Mouse (Mus musculus) CH12.LX (cell line): Measurements from ENCODE around the gene Phykpl. TPM values are rescaled to one million over a fixed set of nuclear protein-coding genes. Genes with fewer than 3 reads are reported as not detected.

Source experiments
- DNase-seq: peaks from one replicate; pipeline ENCODE4 v3.0.0-alpha.2; 2013; ENCODE audit errors: extremely low read depth
- H3K27ac ChIP-seq: 2 replicates; pipeline ENCODE4 v1.5.1; 2012; ENCODE audit warnings: low read depth, mild to moderate bottlenecking, control low read depth, moderate library complexity; ENCODE audit not compliant: insufficient read depth
- H3K27me3 ChIP-seq: replicated peaks from 2 replicates; pipeline ENCODE3; 2012; ENCODE audit warnings: inconsistent platforms
- H3K36me3 ChIP-seq, 2 experiments: replicated peaks in 1 of 2; 2 replicates each; pipeline versions ENCODE3 to v1.6.1; 2012; ENCODE audit warnings: inconsistent platforms in 1 of 2, low read length in 1 of 2, mild to moderate bottlenecking in 1 of 2, mixed read lengths in 1 of 2, moderate library complexity in 1 of 2; ENCODE audit not compliant: control insufficient read depth in 1 of 2, insufficient read depth in 1 of 2
- H3K4me1 ChIP-seq, 2 experiments: 2 replicates each; pipeline ENCODE4 v1.6.1; 2012; ENCODE audit warnings: inconsistent platforms in 1 of 2, moderate library complexity in 1 of 2; ENCODE audit not compliant: insufficient read depth in 2 of 2, control insufficient read depth in 1 of 2
- H3K4me2 ChIP-seq: 2 replicates; pipeline ENCODE4 v1.6.1; 2012; ENCODE audit warnings: low read depth, mild to moderate bottlenecking, control low read depth; ENCODE audit not compliant: poor library complexity, insufficient read depth, severe bottlenecking
- H3K4me3 ChIP-seq, 3 experiments: fragments of 150-350 bp in 1 of 3; sonication (generic) in 1 of 3; replicated peaks in 1 of 3; 2 replicates each; pipeline versions ENCODE3 to v1.5.1; 2011 to 2012; ENCODE audit warnings: low read depth in 2 of 3, low read length in 2 of 3, mild to moderate bottlenecking in 2 of 3, moderate library complexity in 2 of 3, control low read depth in 1 of 3, improper control_type of control experiment in 1 of 3, inconsistent platforms in 1 of 3, mixed read lengths in 1 of 3; ENCODE audit not compliant: poor library complexity in 1 of 3
- H3K79me2 ChIP-seq: replicated peaks from 2 replicates; pipeline ENCODE4 v1.6.1; 2012; ENCODE audit warnings: mild to moderate bottlenecking, moderate library complexity; ENCODE audit not compliant: control insufficient read depth, poor library complexity, insufficient read depth, severe bottlenecking; ENCODE audit errors: extremely low read depth
- H3K9ac ChIP-seq: 2 replicates; pipeline ENCODE4 v1.6.1; 2012; ENCODE audit warnings: low read depth, mild to moderate bottlenecking, control low read depth, moderate library complexity; ENCODE audit not compliant: insufficient read depth
- H3K9me3 ChIP-seq: replicated peaks from 2 replicates; pipeline ENCODE3; 2012; ENCODE audit warnings: low read length, inconsistent platforms, mixed read lengths
- CTCF ChIP-seq, 2 experiments: IDR thresholded peaks in 1 of 2; conservative IDR thresholded peaks in 1 of 2; 2 replicates each; pipeline ENCODE4 v1.5.1; 2011 to 2012; ENCODE audit warnings: low read depth in 2 of 2, low read length in 2 of 2, improper control_type of control experiment in 1 of 2, inconsistent platforms in 1 of 2, mild to moderate bottlenecking in 1 of 2, moderate library complexity in 1 of 2
- E2F4 ChIP-seq: IDR thresholded peaks from 2 replicates; pipeline ENCODE4 v1.6.1; 2011; ENCODE audit warnings: low read depth, low read length, improper control_type of control experiment; ENCODE audit not compliant: insufficient replicate concordance
- ETS1 ChIP-seq: conservative IDR thresholded peaks from 2 replicates; pipeline ENCODE4 v1.6.1; 2012; ENCODE audit warnings: low read depth, mild to moderate bottlenecking, inconsistent platforms, low read length, improper control_type of control experiment, moderate library complexity
- GABPA ChIP-seq: IDR thresholded peaks from 2 replicates; pipeline ENCODE4 v1.6.1; 2012; ENCODE audit warnings: low read depth, low read length, improper control_type of control experiment, inconsistent platforms; ENCODE audit not compliant: insufficient replicate concordance
- HCFC1 ChIP-seq: IDR thresholded peaks from 2 replicates; pipeline ENCODE4 v1.6.1; 2012; ENCODE audit warnings: low read depth, mild to moderate bottlenecking, inconsistent platforms, low read length, improper control_type of control experiment
- JUN ChIP-seq: IDR thresholded peaks from 2 replicates; pipeline ENCODE4 v1.6.1; 2011; ENCODE audit warnings: low read depth, mild to moderate bottlenecking, low read length, improper control_type of control experiment, moderate library complexity; ENCODE audit not compliant: insufficient read depth
- JUND ChIP-seq: conservative IDR thresholded peaks from 2 replicates; pipeline ENCODE4 v1.6.1; 2011; ENCODE audit warnings: low read depth, low read length, improper control_type of control experiment
- MAX ChIP-seq: IDR thresholded peaks from 2 replicates; pipeline ENCODE4 v1.6.1; 2011; ENCODE audit warnings: low read length, improper control_type of control experiment
- MAZ ChIP-seq: IDR thresholded peaks from 2 replicates; pipeline ENCODE4 v1.6.1; 2012; ENCODE audit warnings: low read depth, mild to moderate bottlenecking, inconsistent platforms, low read length, improper control_type of control experiment, moderate library complexity
- MEF2A ChIP-seq: IDR thresholded peaks from 2 replicates; pipeline ENCODE4 v1.6.1; 2014; ENCODE audit warnings: low read depth, mild to moderate bottlenecking, inconsistent platforms, low read length, improper control_type of control experiment, borderline replicate concordance
- MXI1 ChIP-seq: IDR thresholded peaks from 2 replicates; pipeline ENCODE4 v1.6.1; 2011; ENCODE audit warnings: mild to moderate bottlenecking, low read depth, low read length, improper control_type of control experiment
- MYC ChIP-seq: IDR thresholded peaks from 2 replicates; pipeline ENCODE4 v1.6.1; 2011; ENCODE audit warnings: low read depth, mild to moderate bottlenecking, improper control_type of control experiment, low read length
- NRF1 ChIP-seq: IDR thresholded peaks from 2 replicates; pipeline ENCODE4 v1.6.1; 2014; ENCODE audit warnings: low read depth, mild to moderate bottlenecking, inconsistent platforms, low read length, improper control_type of control experiment, moderate library complexity
- PAX5 ChIP-seq: IDR thresholded peaks from 2 replicates; pipeline ENCODE4 v1.6.1; 2012; ENCODE audit warnings: low read length, inconsistent platforms, mixed read lengths
- POLR2A ChIP-seq: IDR thresholded peaks from 2 replicates; pipeline ENCODE4 v1.6.1; 2011; ENCODE audit warnings: low read depth, mild to moderate bottlenecking, improper control_type of control experiment, low read length
- POLR2AphosphoS2 ChIP-seq: IDR thresholded peaks from 2 replicates; pipeline ENCODE4 v1.6.1; 2011; ENCODE audit warnings: low read depth, low read length, improper control_type of control experiment
- RAD21 ChIP-seq: IDR thresholded peaks from 2 replicates; pipeline ENCODE4 v1.6.1; 2011; ENCODE audit warnings: low read depth, mild to moderate bottlenecking, low read length, improper control_type of control experiment, moderate library complexity
- SIN3A ChIP-seq: IDR thresholded peaks from 2 replicates; pipeline ENCODE4 v1.6.1; 2012; ENCODE audit warnings: low read length, improper control_type of control experiment, inconsistent platforms
- SMC3 ChIP-seq: IDR thresholded peaks from 2 replicates; pipeline ENCODE4 v1.6.1; 2011; ENCODE audit warnings: low read depth, low read length, improper control_type of control experiment
- TBP ChIP-seq: conservative IDR thresholded peaks from 2 replicates; pipeline ENCODE4 v1.6.1; 2011; ENCODE audit warnings: low read depth, low read length, improper control_type of control experiment
- TCF12 ChIP-seq: IDR thresholded peaks from 2 replicates; pipeline ENCODE4 v1.6.1; 2014; ENCODE audit warnings: low read depth, mild to moderate bottlenecking, inconsistent platforms, low read length, improper control_type of control experiment
- UBTF ChIP-seq: IDR thresholded peaks from 2 replicates; pipeline ENCODE4 v1.6.1; 2012; ENCODE audit warnings: low read depth, mild to moderate bottlenecking, inconsistent platforms, low read length, improper control_type of control experiment, moderate library complexity
- USF1 ChIP-seq: IDR thresholded peaks from 2 replicates; pipeline ENCODE4 v1.6.1; 2014; ENCODE audit warnings: low read depth, mild to moderate bottlenecking, inconsistent platforms, low read length, improper control_type of control experiment
- ZC3H11A ChIP-seq: IDR thresholded peaks from 2 replicates; pipeline ENCODE4 v1.6.1; 2012; ENCODE audit warnings: low read depth, mild to moderate bottlenecking, inconsistent platforms, low read length, improper control_type of control experiment
- ZKSCAN1 ChIP-seq: IDR thresholded peaks from 2 replicates; pipeline ENCODE4 v1.6.1; 2012; ENCODE audit warnings: low read depth, inconsistent platforms, low read length, improper control_type of control experiment, borderline replicate concordance
- dilution Hi-C: fragments of 300-500 bp; cut with MboI; formaldehyde crosslinking; loops from 2 replicates; pipeline ENCODE4 v1.14.3; 2020; ENCODE audit warnings: low sequenced_read_pairs; ENCODE audit not compliant: extremely low pct_unique_long_range_greater_than_20kb, extremely low pct_ligation_motif_present
- in situ Hi-C: fragments of 300-500 bp; cut with MboI; formaldehyde crosslinking; loops from 3 replicates; pipeline ENCODE4 v1.14.3; 2019; ENCODE audit warnings: low sequenced_read_pairs, low pct_ligation_motif_present, low pct_unique_long_range_greater_than_20kb, mixed read lengths
- polyA plus RNA-seq: library from polyadenylated mRNA; unstranded; fragments of >175 nt; gene quantifications from 2 replicates; pipeline ENCODE4 v1.2.1, GENCODE M21; 2012; ENCODE audit warnings: low read depth; ENCODE audit not compliant: insufficient read length
- total RNA-seq, 2 experiments: library from RNA; depleted of rRNA; stranded (reverse); fragments of 300-350 nt in 1 of 2; fragments of >200 nt in 1 of 2; gene quantifications; 2 replicates each; pipeline ENCODE4 v1.2.3; 2012 to 2014

Phykpl gene
- total and polyA plus RNA-seq, 3 experiments = 25.2 to 44.0 (median 30.9) TPM

DNA sequence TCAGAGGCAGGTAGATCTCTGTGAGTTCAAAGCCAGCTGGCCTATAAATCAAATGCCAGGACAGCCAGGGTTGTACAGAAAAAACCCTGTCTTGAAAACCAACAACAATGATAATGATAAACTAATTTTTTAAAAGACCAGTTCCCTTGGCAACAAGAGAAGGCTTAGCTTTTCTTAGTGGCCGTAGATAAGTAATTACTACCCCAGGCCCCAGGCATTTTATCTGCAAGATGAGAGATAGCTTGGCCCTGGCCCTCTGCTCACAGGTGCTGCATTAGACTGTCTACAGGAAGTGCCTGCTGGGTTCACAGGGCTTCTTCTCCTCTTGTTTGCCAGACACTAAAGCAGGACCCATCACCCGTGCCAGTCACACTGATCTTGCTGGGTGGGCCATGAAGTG lies 29.5 kb upstream of the Phykpl start:
- H3K9ac ChIP-seq = no peak overlapping the region
- in situ Hi-C loops (no loop called here), dilution Hi-C loops (no loop called here)
- no peaks in the 10 kb centered on the region for H3K9me3 ChIP-seq
- H3K4me3 ChIP-seq = no peak overlapping the region
- no peak for DNase-seq
- H3K27ac ChIP-seq = no peak overlapping the region
- no peaks in the 10 kb centered on the region for H3K36me3 ChIP-seq
- H3K4me2 ChIP-seq = no peak overlapping the region
- peaks cover 10 to 12% of the 10 kb centered on the region in 2 experiments for H3K4me1 ChIP-seq
- peaks cover 36% of the 10 kb centered on the region for H3K27me3 ChIP-seq
- no peaks in the 10 kb centered on the region for H3K79me2 ChIP-seq
- TF ChIP-seq TBP (no peak), MAZ (no peak), E2F4 (no peak), MEF2A (no peak), TCF12 (no peak), JUN (no peak), HCFC1 (no peak), NRF1 (no peak), POLR2A (no peak), SMC3 (no peak), ZC3H11A (no peak), UBTF (no peak), MAX (no peak), ETS1 (no peak), JUND (no peak), POLR2AphosphoS2 (no peak), CTCF (conservative IDR thresholded peaks at IDR 0.05 in 1 of 2, IDR thresholded peaks at IDR 0.05 in 1 of 2; ENCODE audit: low read depth in 2 of 2, low read length in 2 of 2) (no peak)

DNA sequence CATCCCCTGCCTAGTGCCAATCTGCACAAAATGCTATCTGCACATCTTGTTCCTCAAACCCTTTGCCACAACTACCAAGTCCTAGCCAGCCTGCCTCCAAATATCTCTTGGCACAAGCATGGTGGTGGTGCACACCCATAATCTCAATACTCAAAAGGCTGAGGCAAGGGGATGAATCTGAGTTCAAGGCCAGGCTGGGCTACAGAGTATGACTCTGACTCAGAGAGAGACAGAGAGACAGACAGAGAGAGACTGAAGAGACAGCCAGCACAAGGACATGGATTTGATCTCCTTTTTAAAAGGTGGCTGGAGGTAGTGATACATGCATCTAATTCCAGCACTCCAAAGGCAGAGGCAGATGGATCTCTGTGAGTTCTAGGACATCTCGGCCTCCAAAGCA lies 21.3 kb upstream of the Phykpl start:
- no peak overlapping the region for H3K9ac ChIP-seq
- H3K79me2 ChIP-seq = no peaks in the 10 kb centered on the region
- H3K4me1 ChIP-seq = peaks cover 10 to 36% of the 10 kb centered on the region in 2 experiments
- TF ChIP-seq MXI1 (no peak), MYC (no peak), TCF12 (no peak), JUN (no peak), SIN3A (no peak), ZKSCAN1 (no peak), GABPA (no peak), ZC3H11A (no peak), USF1 (no peak), HCFC1 (no peak), PAX5 (no peak), NRF1 (no peak), CTCF (conservative IDR thresholded peaks at IDR 0.05 in 1 of 2, IDR thresholded peaks at IDR 0.05 in 1 of 2; ENCODE audit: low read depth in 2 of 2, low read length in 2 of 2) (no peak), RAD21 (no peak)
- H3K36me3 ChIP-seq = no peaks in the 10 kb centered on the region
- no peak for DNase-seq
- H3K27me3 ChIP-seq = peaks cover 26% of the 10 kb centered on the region
- in situ Hi-C loops (no loop called here), dilution Hi-C loops (no loop called here)
- peaks cover 4% of the 10 kb centered on the region for H3K9me3 ChIP-seq
- H3K27ac ChIP-seq = no peak overlapping the region
- no peak overlapping the region for H3K4me3 ChIP-seq
- no peak overlapping the region for H3K4me2 ChIP-seq
